Mouse (Mus musculus) cerebellum, postnatal 36 days (tissue): ENCODE results near the gene Arl9.
"Not testable (repeated sequence)": the region's sequence is repeated elsewhere in the genome, so short reads cannot be mapped to it uniquely, and the experiment has no call there.

ENCODE experiments used
- DNase-seq, 2 experiments: peaks; one replicate each; pipeline ENCODE4 v3.0.0; 2021 to 2022; ENCODE audit warnings: mixed read lengths in 2 of 2

Arl9 gene

DNA sequence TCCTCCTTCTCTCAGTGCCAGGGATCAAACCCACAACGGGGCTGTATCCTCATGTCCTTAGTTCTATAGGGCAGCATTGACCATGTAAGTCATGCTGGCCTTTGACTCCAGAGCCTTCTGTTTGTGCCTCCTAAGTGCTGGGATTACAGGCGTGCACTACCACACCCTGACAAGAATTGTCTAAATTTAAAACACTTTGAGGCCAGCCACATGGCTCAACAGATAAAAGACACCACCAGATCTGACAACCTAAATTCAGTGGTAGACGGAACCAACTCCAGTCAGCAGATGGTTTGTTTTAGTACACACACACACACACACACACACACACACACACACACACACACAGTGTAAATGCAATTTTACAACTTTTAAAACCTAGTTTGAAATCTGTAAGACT, 24.2 kb downstream of the Arl9 start:
- no peak for DNase-seq

DNA sequence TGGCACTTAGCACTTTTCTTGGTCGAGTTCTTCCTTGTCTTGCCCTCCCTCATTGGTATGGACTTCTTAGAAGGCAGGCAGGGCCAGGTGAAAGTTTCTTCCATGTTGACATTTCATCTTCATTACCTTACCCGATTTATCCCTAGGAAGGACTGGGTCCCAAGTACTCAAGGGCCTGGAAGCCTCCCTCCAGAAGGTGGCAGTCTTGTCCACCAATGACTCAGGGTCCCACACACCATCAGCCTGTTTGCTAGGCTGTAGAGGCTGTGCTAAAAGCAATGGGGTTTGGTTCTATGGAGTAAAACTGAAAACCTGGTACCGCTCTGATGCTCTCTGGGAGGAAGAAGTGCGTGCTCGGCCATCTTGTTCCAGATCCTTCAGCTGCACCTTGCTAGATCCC, 25.9 kb downstream of the Arl9 start:
- no peak for DNase-seq

DNA sequence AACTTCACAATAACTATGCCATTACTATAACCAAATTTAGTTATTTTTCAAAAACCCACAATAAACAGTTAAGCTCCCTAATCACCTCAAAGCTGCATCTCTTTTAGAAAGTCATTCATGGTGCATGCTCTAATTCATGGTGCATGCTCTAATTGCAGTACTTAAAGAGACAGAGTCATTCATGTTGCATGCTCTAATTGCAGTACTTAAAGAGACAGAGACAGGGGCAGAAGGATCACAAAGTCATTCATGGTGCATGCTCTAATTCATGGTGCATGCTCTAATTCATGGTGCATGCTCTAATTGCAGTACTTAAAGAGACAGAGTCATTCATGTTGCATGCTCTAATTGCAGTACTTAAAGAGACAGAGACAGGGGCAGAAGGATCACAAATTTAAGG, 31.2 kb downstream of the Arl9 start:
- not testable (repeated sequence) for DNase-seq

DNA sequence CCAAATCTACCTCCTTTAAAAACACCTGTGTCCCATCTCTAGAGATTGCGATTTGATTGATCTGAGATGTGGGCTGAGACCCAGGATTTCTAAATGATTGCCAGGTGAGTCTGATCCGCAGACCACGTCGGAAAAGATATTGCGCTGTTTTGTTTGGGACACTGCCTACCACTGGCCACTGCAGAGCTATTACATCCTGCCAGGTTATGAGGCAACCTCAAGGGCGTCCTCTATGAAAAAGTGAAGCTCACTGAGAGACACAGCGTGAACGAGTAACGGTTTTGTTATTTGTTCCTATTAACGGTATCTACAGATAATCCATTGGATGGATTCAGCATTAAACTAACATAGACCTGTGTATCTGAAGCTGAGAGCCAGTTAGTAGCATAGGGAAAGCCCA, 34.6 kb downstream of the Arl9 start:
- DNase-seq: no peak

DNA sequence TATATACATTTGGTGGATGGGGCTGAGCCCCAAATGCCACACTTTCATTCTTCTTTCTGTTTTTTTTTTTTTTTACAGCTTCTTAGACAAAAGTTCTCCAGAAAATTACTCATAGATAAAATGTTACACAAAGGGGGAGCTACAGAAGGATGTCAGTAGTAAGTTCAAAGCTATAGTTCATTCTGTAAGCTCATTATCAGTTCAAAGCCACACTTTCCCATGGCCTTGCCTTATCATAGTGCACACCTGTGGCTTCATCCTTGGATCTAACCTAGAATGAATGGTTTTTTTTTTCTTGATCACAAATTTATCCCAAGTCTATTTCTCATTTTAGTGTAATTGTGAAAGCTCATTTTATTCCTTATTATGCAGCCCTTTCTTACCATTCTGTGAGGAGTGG, 35.5 kb downstream of the Arl9 start:
- DNase-seq: no peak

DNA sequence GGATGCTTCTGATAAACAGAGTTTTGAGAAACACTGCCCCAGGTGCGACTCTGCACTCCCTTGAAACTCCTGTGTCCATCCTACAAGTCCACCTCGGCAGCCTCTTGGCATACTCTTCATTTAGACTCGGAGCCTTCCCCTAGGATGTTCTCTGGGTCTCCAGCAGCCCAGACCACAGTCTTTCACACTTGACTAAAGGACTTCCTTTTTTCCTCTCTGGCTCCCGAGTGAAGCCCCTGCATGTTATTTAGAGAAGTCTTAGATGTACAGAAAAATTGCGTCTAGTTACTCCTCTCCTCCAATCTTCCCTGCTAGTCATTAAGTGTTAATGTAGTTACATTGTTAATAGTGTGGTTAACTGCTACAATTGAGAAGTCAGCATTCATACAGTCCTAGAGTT, 40.5 kb downstream of the Arl9 start:
- DNase-seq: no peak

DNA sequence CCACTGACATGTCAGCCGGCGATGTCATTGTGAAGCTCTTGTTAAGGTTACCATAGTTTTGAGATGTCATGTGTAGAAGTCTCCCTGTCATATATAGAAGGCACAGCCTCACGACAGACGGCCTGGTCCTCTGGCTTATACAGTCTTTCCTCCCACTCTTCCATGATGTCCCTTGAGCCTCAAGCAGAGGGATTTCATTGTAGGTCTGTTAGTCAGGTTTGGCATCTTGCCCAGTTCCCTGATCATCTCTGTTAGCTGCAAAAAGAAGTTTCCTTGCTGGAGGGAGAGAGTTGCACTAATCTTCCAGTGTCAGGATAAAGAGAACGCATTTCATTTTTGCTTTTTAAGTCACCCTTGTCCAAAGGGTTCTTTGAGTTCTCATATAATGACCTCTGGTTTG, 48.8 kb downstream of the Arl9 start:
- no peak for DNase-seq

DNA sequence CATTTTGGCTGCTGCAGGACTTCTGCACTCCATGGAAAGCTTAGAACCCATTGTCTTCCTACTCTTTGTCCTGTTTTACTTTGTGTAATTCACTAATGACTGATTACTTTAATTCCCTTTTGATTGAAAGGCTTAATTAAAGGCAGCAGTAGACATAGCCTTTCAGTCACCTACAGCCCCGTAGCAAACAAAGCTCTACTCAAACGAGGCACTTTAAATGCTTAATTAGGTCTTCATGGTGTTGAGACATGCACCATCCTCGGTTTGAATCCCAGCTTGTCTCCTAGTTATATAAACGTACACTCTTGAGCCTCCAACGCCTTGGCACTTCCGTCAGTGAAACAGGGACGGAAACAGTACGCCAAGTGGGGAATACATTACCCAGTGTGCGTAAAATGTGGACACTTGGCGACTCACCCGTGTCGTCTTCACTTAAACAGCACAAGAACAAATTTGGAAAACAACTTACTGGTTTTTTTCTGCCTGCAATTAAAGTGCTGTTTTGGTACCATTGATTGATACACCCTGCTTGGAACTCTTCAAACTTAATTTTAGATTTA, 53.1 kb downstream of the Arl9 start:
- no peak for DNase-seq
